Mouse (Mus musculus): Measurements from ENCODE around the gene Bves. TPM values are rescaled to one million over a fixed set of nuclear protein-coding genes. Genes with fewer than 3 reads are reported as not detected.

Gene Bves
- polyA plus RNA-seq, 2 experiments: 3.4 to 4.2 TPM

DNA sequence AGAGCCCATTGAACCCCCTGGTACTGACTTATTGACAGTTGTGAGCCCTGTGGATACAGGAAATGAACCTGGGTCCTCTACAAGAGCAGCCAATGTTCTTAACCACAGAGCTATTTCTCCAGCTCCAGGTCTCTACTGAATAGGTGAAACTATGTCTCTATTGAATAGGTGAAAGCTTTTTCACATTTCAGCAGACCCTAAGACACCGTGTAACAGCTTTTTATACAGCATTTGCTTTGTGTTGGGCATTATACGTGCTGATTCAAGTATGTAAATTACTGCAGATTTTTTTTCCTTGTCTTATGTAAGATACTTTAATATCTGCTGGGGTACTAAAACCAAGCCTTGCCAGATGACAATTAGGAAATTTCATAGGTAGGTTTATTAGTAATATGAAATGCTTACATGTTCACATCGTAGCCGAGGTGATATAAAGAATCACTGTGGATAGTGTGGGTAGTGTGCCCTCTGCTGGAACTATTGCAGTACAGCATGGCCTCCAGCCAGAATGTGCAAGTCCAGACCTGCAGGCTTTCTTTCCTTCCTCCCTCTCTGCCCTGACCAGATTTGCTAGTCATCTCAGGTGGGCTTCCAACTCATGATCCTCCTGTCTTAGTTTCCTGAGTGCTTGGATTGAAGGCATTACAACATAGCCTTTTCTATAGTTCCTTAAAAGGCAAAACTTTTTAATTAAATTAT lies 37.6 kb downstream of the Bves start:
- 43% methylated on average over 4 of the region's 4 CpGs for WGBS
- no peak for TF ChIP-seq POLR2A (IDR thresholded peaks at IDR 0.05; ENCODE audit: borderline replicate concordance, extremely low read depth, insufficient read depth, insufficient read length)
- peak; percentile 50; the same call in 1 of the 2 replicates for ATAC-seq (ENCODE audit: low FRiP score, low read depth)

GRCm38 (mm10) chr10:45378269-45378668 lies 42.7 kb downstream of the Bves start:
- WGBS: 88% methylated on average over 3 of the region's 3 CpGs
- Histone ChIP-seq H3K9me3 (ENCODE audit: control insufficient read depth, low read length) (no peaks in the 10 kb centered on the region), H3K4me2 (replicated peaks; ENCODE audit: low read depth, low read length, severe bottlenecking) (no peak overlapping the region), H3K9ac (ENCODE audit: low read depth, low read length, severe bottlenecking) (no peak overlapping the region), H3K27me3 (ENCODE audit: control insufficient read depth, insufficient read depth, low read length) (no peaks in the 10 kb centered on the region), H3K27ac (replicated peaks; ENCODE audit: low read depth, low read length) (no peak overlapping the region), H3K36me3 (ENCODE audit: control insufficient read depth, insufficient read depth, low read length) (no peaks in the 10 kb centered on the region), H3K4me1 (ENCODE audit: control insufficient read depth, insufficient read depth, low read length) (no peaks in the 10 kb centered on the region), H3K4me3 (replicated peaks; ENCODE audit: low read length) (no peak overlapping the region)
- ATAC-seq (ENCODE audit: low FRiP score, low read depth) (no peak), DNase-seq (ENCODE audit: low spot score) (no peak)
- no peak for TF ChIP-seq POLR2A (IDR thresholded peaks at IDR 0.05; ENCODE audit: borderline replicate concordance, extremely low read depth, insufficient read depth, insufficient read length)

More for the DNA sequence above, 37.6 kb downstream of the Bves start:
- H3K36me3 ChIP-seq (ENCODE audit: control insufficient read depth, insufficient read depth, low read length): no peaks in the 10 kb centered on the region
- no peaks in the 10 kb centered on the region for H3K27me3 ChIP-seq (ENCODE audit: control insufficient read depth, insufficient read depth, low read length)
- H3K9me3 ChIP-seq (ENCODE audit: control insufficient read depth, low read length): no peaks in the 10 kb centered on the region
- peak; percentile 83 for DNase-seq (ENCODE audit: low spot score)
- H3K4me1 ChIP-seq (ENCODE audit: control insufficient read depth, insufficient read depth, low read length): no peaks in the 10 kb centered on the region
- no peak overlapping the region for H3K4me2 ChIP-seq (replicated peaks; ENCODE audit: low read depth, low read length, severe bottlenecking)
- no peak overlapping the region for H3K4me3 ChIP-seq (replicated peaks; ENCODE audit: low read length)
- no peak overlapping the region for H3K9ac ChIP-seq (ENCODE audit: low read depth, low read length, severe bottlenecking)
- no peak overlapping the region for H3K27ac ChIP-seq (replicated peaks; ENCODE audit: low read depth, low read length)

DNA sequence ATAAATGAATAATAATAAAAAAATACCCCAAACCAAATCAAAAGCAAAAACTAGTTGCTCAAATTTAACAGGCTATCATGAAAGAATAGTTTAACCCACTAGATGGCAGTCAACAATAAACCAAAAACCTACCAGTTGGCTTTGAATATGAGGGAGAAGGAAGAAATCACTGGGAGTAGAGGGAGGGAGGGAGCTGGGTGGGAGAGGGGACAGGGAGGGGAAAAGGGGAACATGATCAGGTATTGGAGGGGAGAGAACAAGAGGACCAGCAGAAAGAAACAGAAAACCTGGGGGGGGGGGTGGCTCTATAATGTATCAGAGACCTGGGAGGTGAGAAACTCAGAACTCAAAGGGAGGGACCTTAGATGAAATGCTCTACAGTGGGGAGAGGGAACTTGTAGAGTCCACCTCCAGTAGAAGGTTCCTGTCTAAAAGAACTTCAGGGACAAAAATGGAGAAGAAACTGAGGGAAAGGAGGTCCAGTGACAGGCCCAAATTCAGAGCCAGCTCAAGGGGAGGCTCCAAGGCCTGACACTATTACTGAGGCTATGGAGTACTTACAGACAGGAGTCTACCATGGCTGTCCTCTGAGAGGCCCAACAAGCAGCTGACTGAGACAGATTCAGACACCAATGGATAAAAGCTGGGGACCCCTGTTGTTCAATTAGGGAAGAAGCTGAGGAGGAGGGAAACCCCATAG lies 46.5 kb downstream of the Bves start:
- no peaks in the 10 kb centered on the region for H3K27me3 ChIP-seq (ENCODE audit: control insufficient read depth, insufficient read depth, low read length)
- no peak for TF ChIP-seq POLR2A (IDR thresholded peaks at IDR 0.05; ENCODE audit: borderline replicate concordance, extremely low read depth, insufficient read depth, insufficient read length)
- no peaks in the 10 kb centered on the region for H3K4me1 ChIP-seq (ENCODE audit: control insufficient read depth, insufficient read depth, low read length)
- no peak overlapping the region for H3K4me2 ChIP-seq (replicated peaks; ENCODE audit: low read depth, low read length, severe bottlenecking)
- no peaks in the 10 kb centered on the region for H3K9me3 ChIP-seq (ENCODE audit: control insufficient read depth, low read length)
- no peak overlapping the region for H3K4me3 ChIP-seq (replicated peaks; ENCODE audit: low read length)
- no peak overlapping the region for H3K9ac ChIP-seq (ENCODE audit: low read depth, low read length, severe bottlenecking)
- no peak for ATAC-seq (ENCODE audit: low FRiP score, low read depth)
- no peak overlapping the region for H3K27ac ChIP-seq (replicated peaks; ENCODE audit: low read depth, low read length)
- no peaks in the 10 kb centered on the region for H3K36me3 ChIP-seq (ENCODE audit: control insufficient read depth, insufficient read depth, low read length)
- DNase-seq (ENCODE audit: low spot score): peak; percentile 36

DNA sequence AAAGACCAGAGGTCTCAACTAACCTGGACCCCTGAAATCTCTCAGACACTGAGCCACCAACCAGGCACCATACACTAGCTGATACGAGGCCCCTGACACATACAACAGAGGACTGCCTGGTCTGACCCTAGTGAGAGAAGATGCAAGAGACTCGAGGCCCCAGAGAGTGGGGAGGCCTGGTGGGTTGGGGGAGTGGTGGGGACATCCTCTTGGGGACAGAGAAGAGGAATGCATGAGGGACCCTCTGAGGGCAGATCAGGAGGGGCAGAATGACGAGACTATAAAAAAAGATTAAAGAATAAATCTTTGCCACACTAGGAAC lies 47.0 kb downstream of the Bves start:
- ATAC-seq (ENCODE audit: low FRiP score, low read depth): no peak
- H3K4me1 ChIP-seq (ENCODE audit: control insufficient read depth, insufficient read depth, low read length): no peaks in the 10 kb centered on the region
- H3K4me3 ChIP-seq (replicated peaks; ENCODE audit: low read length): no peak overlapping the region
- H3K36me3 ChIP-seq (ENCODE audit: control insufficient read depth, insufficient read depth, low read length): no peaks in the 10 kb centered on the region
- H3K27me3 ChIP-seq (ENCODE audit: control insufficient read depth, insufficient read depth, low read length): no peaks in the 10 kb centered on the region
- 57% methylated on average over 3 of the region's 3 CpGs for WGBS
- H3K27ac ChIP-seq (replicated peaks; ENCODE audit: low read depth, low read length): no peak overlapping the region
- no peak for TF ChIP-seq POLR2A (IDR thresholded peaks at IDR 0.05; ENCODE audit: borderline replicate concordance, extremely low read depth, insufficient read depth, insufficient read length)
- no peak for DNase-seq (ENCODE audit: low spot score)
- H3K9me3 ChIP-seq (ENCODE audit: control insufficient read depth, low read length): no peaks in the 10 kb centered on the region
- H3K4me2 ChIP-seq (replicated peaks; ENCODE audit: low read depth, low read length, severe bottlenecking): no peak overlapping the region
- H3K9ac ChIP-seq (ENCODE audit: low read depth, low read length, severe bottlenecking): no peak overlapping the region

- Histone ChIP-seq H3K4me1 (ENCODE audit: control insufficient read depth, insufficient read depth, low read length) (no peaks in the 10 kb centered on the region), H3K4me2 (replicated peaks; ENCODE audit: low read depth, low read length, severe bottlenecking) (no peak overlapping the region), H3K9ac (ENCODE audit: low read depth, low read length, severe bottlenecking) (no peak overlapping the region), H3K9me3 (ENCODE audit: control insufficient read depth, low read length) (no peaks in the 10 kb centered on the region), H3K4me3 (replicated peaks; ENCODE audit: low read length) (no peak overlapping the region), H3K36me3 (ENCODE audit: control insufficient read depth, insufficient read depth, low read length) (no peaks in the 10 kb centered on the region), H3K27me3 (ENCODE audit: control insufficient read depth, insufficient read depth, low read length) (no peaks in the 10 kb centered on the region), H3K27ac (replicated peaks; ENCODE audit: low read depth, low read length) (no peak overlapping the region)
- TF ChIP-seq POLR2A (IDR thresholded peaks at IDR 0.05; ENCODE audit: borderline replicate concordance, extremely low read depth, insufficient read depth, insufficient read length): no peak
- DNase-seq (ENCODE audit: low spot score): no peak
- ATAC-seq (ENCODE audit: low FRiP score, low read depth): no peak
- 70% methylated on average over 1 of the region's 1 CpGs for WGBS
Observed at GRCm38 (mm10) chr10:45398211-45398610, 62.6 kb downstream of the Bves start.
